10 mouse cellular contexts compared by ENCODE assay signal in genomic region chr9:118975211-118975671, GRCm38 (mm10). TPM values are rescaled to one million over a fixed set of nuclear protein-coding genes. Genes with fewer than 3 reads are reported as not detected.
DNase-seq lines count a peak whose midpoint lies in the region; ATAC-seq and TF ChIP-seq lines count a peak whose summit lies in the region.
"Had no signal": no experiment of that assay in that cellular context is flagged by ENCODE, and none has a peak within 500 bp of the region (broad histone marks: within the 10 kb centered on the region; RNA-seq: fewer than 3 reads in every experiment).

No protein-coding gene starts in this region.

- H3K9me3 ChIP-seq in forebrain, embryonic 10.5 days, result no peaks in the 10 kb centered on the region
- no peaks in the 10 kb centered on the region for H3K9me3 ChIP-seq in forebrain, embryonic 13.5 days (replicated peaks)
- no peaks in the 10 kb centered on the region for H3K9me3 ChIP-seq in limb, embryonic 10.5 days (replicated peaks)
- H3K9me3 ChIP-seq in stomach, embryonic 16.5 days (replicated peaks; ENCODE audit: control insufficient read depth, low read length), result no peaks in the 10 kb centered on the region
- H3K9me3 ChIP-seq in midbrain, postnatal 0 days (ENCODE audit: low read length), result no peaks in the 10 kb centered on the region
- H3K9me3 ChIP-seq: midbrain, embryonic 12.5 days had no signal

- WGBS in forebrain, embryonic 10.5 days, result 62% methylated on average over 11 of the region's 11 CpGs
- WGBS in forebrain, embryonic 13.5 days, result 65% methylated on average over 11 of the region's 11 CpGs
- 63% methylated on average over 11 of the region's 11 CpGs for WGBS in limb, embryonic 10.5 days
- 41% methylated on average over 11 of the region's 11 CpGs for WGBS in stomach, embryonic 16.5 days
- WGBS in midbrain, postnatal 0 days, result 64% methylated on average over 11 of the region's 11 CpGs

- no peak for TF ChIP-seq CTCF in midbrain, postnatal 0 days (IDR thresholded peaks at IDR 0.05)

- H3K4me3 ChIP-seq in forebrain, embryonic 10.5 days, result no peak overlapping the region
- no peak overlapping the region for H3K4me3 ChIP-seq in forebrain, embryonic 13.5 days
- no peak overlapping the region for H3K4me3 ChIP-seq in limb, embryonic 10.5 days
- no peak overlapping the region for H3K4me3 ChIP-seq in stomach, embryonic 16.5 days (replicated peaks; ENCODE audit: low read length)
- H3K4me3 ChIP-seq in midbrain, postnatal 0 days (ENCODE audit: low read depth, low read length), result no peak overlapping the region
- H3K4me3 ChIP-seq: midbrain, embryonic 12.5 days had no signal

- no peak overlapping the region for H3K4me2 ChIP-seq in forebrain, embryonic 13.5 days
- H3K4me2 ChIP-seq in stomach, embryonic 16.5 days (ENCODE audit: low read depth, low read length), result no peak overlapping the region
- no peak overlapping the region for H3K4me2 ChIP-seq in midbrain, postnatal 0 days (ENCODE audit: low read depth, low read length, poor library complexity, severe bottlenecking)
- H3K4me2 ChIP-seq: midbrain, embryonic 12.5 days had no signal

- H3K4me1 ChIP-seq in forebrain, embryonic 10.5 days, result peaks cover 69% of the 10 kb centered on the region
- peaks cover 54% of the 10 kb centered on the region for H3K4me1 ChIP-seq in forebrain, embryonic 13.5 days
- peaks cover 69% of the 10 kb centered on the region for H3K4me1 ChIP-seq in limb, embryonic 10.5 days
- H3K4me1 ChIP-seq in stomach, embryonic 16.5 days (ENCODE audit: control insufficient read depth, insufficient read depth, low read length), result peaks cover 28% of the 10 kb centered on the region
- H3K4me1 ChIP-seq in midbrain, postnatal 0 days (ENCODE audit: insufficient read depth, low read length), result peaks cover 4% of the 10 kb centered on the region; the same call in 1 of the 2 replicates

- H3K9ac ChIP-seq in forebrain, embryonic 13.5 days, result no peak overlapping the region
- H3K9ac ChIP-seq in stomach, embryonic 16.5 days (ENCODE audit: low read length), result no peak overlapping the region
- no peak overlapping the region for H3K9ac ChIP-seq in midbrain, postnatal 0 days (replicated peaks; ENCODE audit: low read length, poor library complexity, severe bottlenecking)
- H3K9ac ChIP-seq: midbrain, embryonic 12.5 days had no signal

- ATAC-seq in forebrain, embryonic 13.5 days, result no peak
- peak; percentile 37; the same call in 1 of the 2 replicates for ATAC-seq in stomach, embryonic 16.5 days (ENCODE audit: insufficient read depth, low FRiP score)
- no peak for ATAC-seq in midbrain, postnatal 0 days (ENCODE audit: low FRiP score)

- DNase-seq in forebrain, embryonic 10.5 days (ENCODE audit: extremely low spot score, low spot score), result no peak
- peak; percentile 34 for DNase-seq in retina, embryonic 14.5 days (ENCODE audit: low spot score)
- DNase-seq in retina, postnatal 1 day, result no peak
- DNase-seq in limb, embryonic 10.5 days (ENCODE audit: low spot score), result no peak
- DNase-seq in adipocyte (ENCODE audit: low spot score), result no peak
- DNase-seq in midbrain, postnatal 0 days (ENCODE audit: low spot score), result no peak
- DNase-seq: right cerebral cortex, postnatal 25 days had no signal

- H3K27ac ChIP-seq in forebrain, embryonic 10.5 days, result peak overlapping the region; percentile 81
- H3K27ac ChIP-seq in forebrain, embryonic 13.5 days, result no peak overlapping the region
- H3K27ac ChIP-seq in limb, embryonic 10.5 days, result peak overlapping the region; percentile 80
- peak overlapping the region; percentile 26; the same call in 1 of the 2 replicates for H3K27ac ChIP-seq in stomach, embryonic 16.5 days (ENCODE audit: low read length)
- H3K27ac ChIP-seq in midbrain, postnatal 0 days (ENCODE audit: low read depth, low read length), result no peak overlapping the region

- peaks cover 16% of the 10 kb centered on the region for H3K36me3 ChIP-seq in forebrain, embryonic 10.5 days (replicated peaks)
- H3K36me3 ChIP-seq in forebrain, embryonic 13.5 days (ENCODE audit: poor library complexity, severe bottlenecking), result no peaks in the 10 kb centered on the region
- peaks cover 13% of the 10 kb centered on the region for H3K36me3 ChIP-seq in limb, embryonic 10.5 days
- no peaks in the 10 kb centered on the region for H3K36me3 ChIP-seq in stomach, embryonic 16.5 days (ENCODE audit: control insufficient read depth, insufficient read depth, low read length)
- H3K36me3 ChIP-seq in midbrain, postnatal 0 days (ENCODE audit: insufficient read depth, low read length), result no peaks in the 10 kb centered on the region
- H3K36me3 ChIP-seq: midbrain, embryonic 12.5 days had no signal

- H3K27me3 ChIP-seq in forebrain, embryonic 10.5 days (ENCODE audit: poor library complexity, severe bottlenecking), result no peaks in the 10 kb centered on the region
- H3K27me3 ChIP-seq in forebrain, embryonic 13.5 days, result no peaks in the 10 kb centered on the region
- H3K27me3 ChIP-seq in limb, embryonic 10.5 days (ENCODE audit: low read depth, poor library complexity, severe bottlenecking), result no peaks in the 10 kb centered on the region
- H3K27me3 ChIP-seq in stomach, embryonic 16.5 days (ENCODE audit: control insufficient read depth, insufficient read depth, low read length), result no peaks in the 10 kb centered on the region
- no peaks in the 10 kb centered on the region for H3K27me3 ChIP-seq in midbrain, postnatal 0 days (ENCODE audit: insufficient read depth, low read length)
- H3K27me3 ChIP-seq: midbrain, embryonic 12.5 days had no signal

RNA-seq across cellular contexts. Expression of gene Ctdspl, which starts 49.0 kb away (rescaled TPM):
- 7.2 and 7.3 TPM in 2 replicates for polyA plus RNA-seq in forebrain, embryonic 10.5 days (2016; fragmentation: Nextera tagmentation; extraction: Ambion mirVana)
- 6.8 and 8.0 TPM in 2 replicates for polyA plus RNA-seq in forebrain, embryonic 13.5 days (2015; fragmentation: Nextera tagmentation; extraction: Ambion mirVana)
- 8.8 and 11.6 TPM in 2 replicates for polyA plus RNA-seq in limb, embryonic 10.5 days (2016; fragmentation: Nextera tagmentation; extraction: Ambion mirVana)
- polyA plus RNA-seq in stomach, embryonic 16.5 days (2015; fragmentation: Nextera tagmentation; extraction: Ambion mirVana), result 17.4 and 17.6 TPM in 2 replicates
- 9.5 and 11.9 TPM in 2 replicates for total RNA-seq in midbrain, postnatal 0 days (2014; rRNA removed)
- 5.2 and 7.1 TPM in 2 replicates for polyA plus RNA-seq in midbrain, postnatal 0 days (2015; fragmentation: Nextera tagmentation; extraction: Ambion mirVana)

Comparison
In these comparisons a context has a peak if more than half of its experiments do, and no peak if none do; other contexts are left out.
1. H3K27ac ChIP-seq: peak in forebrain, embryonic 10.5 days (single experiment), limb, embryonic 10.5 days (single experiment) and stomach, embryonic 16.5 days (single experiment); none in forebrain, embryonic 13.5 days (single experiment) and midbrain, postnatal 0 days (single experiment).